Mouse (Mus musculus) stomach, postnatal 0 days (tissue): ENCODE measurements around the gene Itm2c. TPM values are rescaled to one million over a fixed set of nuclear protein-coding genes. Genes with fewer than 3 reads are reported as not detected.
A peak's percentile ranks its signal among the peaks of the same experiment; 100 is the strongest.

Experiments
- ATAC-seq: fragments of 200-750 bp; cut with Nextera tagmentation; 2 replicates; pipeline ENCODE4 v1.8.0; 2017; ENCODE audit not compliant: low FRiP score, low TSS enrichment
- DNase-seq: peaks from one replicate; pipeline ENCODE4 v3.0.0-alpha.2; 2016; ENCODE audit warnings: low spot score
- H3K27ac ChIP-seq: fragments of 300-500 bp; sonication (generic); replicated peaks from 2 replicates; pipeline ENCODE4 v1.5.1; 2014; ENCODE audit warnings: mild to moderate bottlenecking, control low read depth
- H3K27me3 ChIP-seq: fragments of 300-500 bp; sonication (generic); 2 replicates; pipeline ENCODE4 v1.6.1; 2014; ENCODE audit warnings: low read length; ENCODE audit not compliant: control insufficient read depth, insufficient read depth
- H3K36me3 ChIP-seq: fragments of 300-500 bp; sonication (generic); 2 replicates; pipeline ENCODE4 v1.6.1; 2014; ENCODE audit warnings: low read length, mixed read lengths; ENCODE audit not compliant: control insufficient read depth, insufficient read depth
- H3K4me1 ChIP-seq: fragments of 300-500 bp; sonication (generic); replicated peaks from 2 replicates; pipeline ENCODE4 v1.6.1; 2014; ENCODE audit warnings: antibody characterized with exemption; ENCODE audit not compliant: control insufficient read depth, insufficient read depth
- H3K4me2 ChIP-seq: fragments of 300-500 bp; sonication (generic); replicated peaks from 2 replicates; pipeline ENCODE4 v1.6.1; 2014; ENCODE audit warnings: low read depth, mild to moderate bottlenecking, control low read depth, moderate library complexity
- H3K4me3 ChIP-seq: fragments of 300-500 bp; sonication (generic); 2 replicates; pipeline ENCODE4 v1.5.1; 2014; ENCODE audit warnings: low read depth, low read length, control low read depth
- H3K9ac ChIP-seq: fragments of 300-500 bp; sonication (generic); 2 replicates; pipeline ENCODE4 v1.6.1; 2014; ENCODE audit warnings: mild to moderate bottlenecking, low read length, control low read depth, mixed read lengths
- H3K9me3 ChIP-seq: fragments of 300-500 bp; sonication (generic); 2 replicates; pipeline ENCODE4 v1.6.1; 2016; ENCODE audit warnings: low read length; ENCODE audit not compliant: control insufficient read depth
- CTCF ChIP-seq: IDR thresholded peaks from 2 replicates; pipeline ENCODE4 v1.5.1; 2016; ENCODE audit warnings: antibody characterized with exemption, low read depth, mild to moderate bottlenecking, moderate library complexity
- EP300 ChIP-seq: optimal IDR thresholded peaks from 2 replicates; pipeline ENCODE3; 2016; ENCODE audit warnings: antibody characterized with exemption
- WGBS: fragments of 180-500 bp; shearing (Covaris S2); extraction: QIAGEN DNeasy Blood & Tissue Kit; methylation state at CpG from one replicate; pipeline ENCODE4 v1.1.7; 2014; 5-methylcytosine and 5-hydroxymethylcytosine counted together
- polyA plus RNA-seq: library from polyadenylated mRNA; unstranded; fragments of >200 nt; fragmentation: Nextera tagmentation; extraction: Ambion mirVana; gene quantifications from 2 replicates; pipeline ENCODE4 v1.2.1, GENCODE M21; 2015

Itm2c gene
- polyA plus RNA-seq, 1 experiment from 2014 or later: 134 TPM

GRCm38 (mm10) chr1:85901516-85902107 lies 7.5 kb downstream of the Itm2c start:
- no peaks in the 10 kb centered on the region for H3K27me3 ChIP-seq
- peaks cover 8% of the 10 kb centered on the region; the same call in 1 of the 2 replicates for H3K36me3 ChIP-seq
- ATAC-seq (0 out of 2 replicates have a peak, but pooled peaks have one; percentile 17), DNase-seq (no peak)
- H3K27ac ChIP-seq: peak overlapping the region; percentile 30
- WGBS: 56% methylated on average over 3 of the region's 3 CpGs
- no peak for TF ChIP-seq CTCF
- TF ChIP-seq EP300: no peak
- peak overlapping the region; percentile 17; the same call in 1 of the 2 replicates for H3K4me2 ChIP-seq
- no peak overlapping the region for H3K4me3 ChIP-seq
- H3K9ac ChIP-seq: no peak overlapping the region
- H3K4me1 ChIP-seq: peaks cover 34% of the 10 kb centered on the region
- no peaks in the 10 kb centered on the region for H3K9me3 ChIP-seq

GRCm38 (mm10) chr1:85902108-85902561 lies 8.1 kb downstream of the Itm2c start:
- no peaks in the 10 kb centered on the region for H3K9me3 ChIP-seq
- peak overlapping the region; percentile 17; the same call in 1 of the 2 replicates for H3K4me2 ChIP-seq
- peaks cover 31% of the 10 kb centered on the region for H3K4me1 ChIP-seq
- peak; percentile 58 for DNase-seq
- no peak overlapping the region for H3K4me3 ChIP-seq
- peak overlapping the region; percentile 30; the same call in 1 of the 2 replicates for H3K27ac ChIP-seq
- H3K36me3 ChIP-seq: peaks cover 13% of the 10 kb centered on the region; the same call in 1 of the 2 replicates
- H3K27me3 ChIP-seq: no peaks in the 10 kb centered on the region
- no peak overlapping the region for H3K9ac ChIP-seq
- WGBS: 17% methylated on average over 7 of the region's 7 CpGs
- ATAC-seq: 0 out of 2 replicates have a peak, but pooled peaks have one; percentile 11
- no peak for TF ChIP-seq CTCF
- no peak for TF ChIP-seq EP300

GRCm38 (mm10) chr1:85906892-85907291 lies 12.8 kb downstream of the Itm2c start:
- ATAC-seq: no peak
- no peak overlapping the region for H3K27ac ChIP-seq
- no peaks in the 10 kb centered on the region for H3K27me3 ChIP-seq
- H3K4me1 ChIP-seq: peaks cover 10% of the 10 kb centered on the region
- 88% methylated on average over 12 of the region's 12 CpGs for WGBS
- no peaks in the 10 kb centered on the region for H3K9me3 ChIP-seq
- no peak overlapping the region for H3K4me3 ChIP-seq
- no peak for DNase-seq
- peaks cover 17% of the 10 kb centered on the region; the same call in 1 of the 2 replicates for H3K36me3 ChIP-seq
- no peak overlapping the region for H3K9ac ChIP-seq
- no peak overlapping the region for H3K4me2 ChIP-seq
- no peak for TF ChIP-seq EP300
- TF ChIP-seq CTCF: no peak

GRCm38 (mm10) chr1:85908754-85909590 lies 14.9 kb downstream of the Itm2c start:
- 14% methylated on average over 13 of the region's 13 CpGs for WGBS
- H3K9me3 ChIP-seq: no peaks in the 10 kb centered on the region
- H3K27me3 ChIP-seq: no peaks in the 10 kb centered on the region
- DNase-seq (peak; percentile 67), ATAC-seq (peak; percentile 90)
- H3K4me1 ChIP-seq: peaks cover 2% of the 10 kb centered on the region; the same call in 1 of the 2 replicates
- TF ChIP-seq CTCF (no peak), EP300 (no peak)
- peaks cover 17% of the 10 kb centered on the region; the same call in 1 of the 2 replicates for H3K36me3 ChIP-seq
- no peak overlapping the region for H3K9ac ChIP-seq
- peak overlapping the region; percentile 49 for H3K27ac ChIP-seq
- H3K4me2 ChIP-seq: peak overlapping the region; percentile 5; the same call in 1 of the 2 replicates
- H3K4me3 ChIP-seq: no peak overlapping the region

- no peak overlapping the region for H3K4me3 ChIP-seq
- H3K4me1 ChIP-seq: peaks cover 2% of the 10 kb centered on the region; the same call in 1 of the 2 replicates
- no peak for DNase-seq
- TF ChIP-seq CTCF (no peak), EP300 (no peak)
- 83% methylated on average over 7 of the region's 7 CpGs for WGBS
- no peaks in the 10 kb centered on the region for H3K36me3 ChIP-seq
- H3K27me3 ChIP-seq: no peaks in the 10 kb centered on the region
- H3K4me2 ChIP-seq: no peak overlapping the region
- no peak overlapping the region for H3K27ac ChIP-seq
- ATAC-seq: no peak
- H3K9me3 ChIP-seq: no peaks in the 10 kb centered on the region
- H3K9ac ChIP-seq: no peak overlapping the region
These were observed 19.1 kb downstream of the Itm2c start for GRCm38 (mm10) chr1:85913078-85913755.
